Mouse (Mus musculus) megakaryocyte, embryonic 14.5 days (primary cell): Measurements from ENCODE around the gene Poc5. TPM values are rescaled to one million over a fixed set of nuclear protein-coding genes. Genes with fewer than 3 reads are reported as not detected.

Experiments used
- H3K27me3 ChIP-seq: replicated peaks from 2 replicates; pipeline ENCODE3; 2012; ENCODE audit warnings: inconsistent platforms
- H3K36me3 ChIP-seq: replicated peaks from 2 replicates; pipeline ENCODE3; 2012; ENCODE audit warnings: low read length, inconsistent platforms, mixed read lengths
- H3K4me1 ChIP-seq: 2 replicates; pipeline ENCODE4 v1.6.1; 2012; ENCODE audit warnings: inconsistent platforms
- H3K4me3 ChIP-seq: replicated peaks from 2 replicates; pipeline ENCODE3; 2012; ENCODE audit warnings: moderate library complexity, mild to moderate bottlenecking, inconsistent platforms
- H3K9me3 ChIP-seq: 2 replicates; pipeline ENCODE4 v1.6.1; 2012; ENCODE audit warnings: inconsistent platforms
- FLI1 ChIP-seq: IDR thresholded peaks from 2 replicates; pipeline ENCODE4 v1.6.1; 2012; ENCODE audit warnings: low read length, inconsistent platforms, mixed read lengths
- GATA1 ChIP-seq: IDR thresholded peaks from 3 replicates; pipeline ENCODE4 v1.6.1; 2012; ENCODE audit warnings: mixed read lengths, low read length, inconsistent platforms, borderline replicate concordance
- polyA plus RNA-seq: library from polyadenylated mRNA; stranded (reverse); fragments of >175 nt; gene quantifications from 2 replicates; pipeline ENCODE4 v1.2.3, GENCODE M21; 2012; ENCODE audit warnings: low replicate concordance; ENCODE audit not compliant: insufficient read depth

Poc5 gene
- polyA plus RNA-seq, 1 experiment: 0.72 TPM

- H3K27me3 ChIP-seq: peaks cover 10% of the 10 kb centered on the region
- no peak for TF ChIP-seq GATA1
- TF ChIP-seq FLI1: no peak
- H3K36me3 ChIP-seq: no peaks in the 10 kb centered on the region
- H3K9me3 ChIP-seq: no peaks in the 10 kb centered on the region
- no peak overlapping the region for H3K4me3 ChIP-seq
- H3K4me1 ChIP-seq: no peaks in the 10 kb centered on the region
These were observed 62.2 kb downstream of the Poc5 start for GRCm38 (mm10) chr13:96450205-96450856.

- TF ChIP-seq GATA1 (no peak), FLI1 (no peak)
- Histone ChIP-seq H3K4me1 (no peaks in the 10 kb centered on the region), H3K9me3 (no peaks in the 10 kb centered on the region), H3K27me3 (peaks cover 10% of the 10 kb centered on the region), H3K4me3 (no peak overlapping the region), H3K36me3 (no peaks in the 10 kb centered on the region)
These were observed 62.8 kb downstream of the Poc5 start for GRCm38 (mm10) chr13:96450869-96451268.

DNA sequence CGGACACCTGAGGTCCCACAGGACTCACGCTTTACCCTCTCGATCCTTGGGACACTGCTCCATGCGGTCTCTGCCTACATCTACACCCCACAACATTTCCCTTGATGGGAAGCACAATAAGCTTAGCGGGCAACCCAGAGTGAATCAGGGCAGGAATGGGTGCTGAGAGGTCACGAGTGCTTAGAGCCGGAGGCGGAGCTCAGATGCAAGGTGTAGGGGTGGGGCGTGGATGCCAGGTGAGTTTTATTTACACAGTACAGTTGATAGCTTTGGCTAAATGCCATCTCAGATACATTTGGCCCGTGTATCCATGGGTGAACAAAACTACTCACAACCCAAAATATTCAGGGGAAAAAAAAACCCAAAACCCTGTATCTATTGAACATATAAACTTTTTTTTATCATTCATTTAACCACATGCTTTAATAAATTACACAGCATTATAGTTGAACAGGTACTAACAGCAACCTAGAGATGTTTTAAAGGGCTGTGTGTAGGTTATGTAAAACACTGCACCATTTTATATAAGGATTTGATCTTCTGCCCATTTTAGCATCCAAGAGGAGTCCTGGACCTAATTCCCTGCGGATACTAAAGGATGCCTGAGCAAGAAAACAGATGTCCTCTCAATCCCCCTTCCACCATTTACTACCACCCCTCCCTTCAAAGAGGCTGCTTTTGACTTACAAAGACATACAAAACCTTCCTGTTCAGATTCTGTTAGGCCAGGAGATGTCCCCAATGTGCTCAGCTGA, 63.5 kb downstream of the Poc5 start:
- TF ChIP-seq FLI1: no peak
- no peak for TF ChIP-seq GATA1
- Histone ChIP-seq H3K27me3 (peaks cover 8% of the 10 kb centered on the region), H3K4me3 (no peak overlapping the region), H3K4me1 (no peaks in the 10 kb centered on the region), H3K36me3 (no peaks in the 10 kb centered on the region), H3K9me3 (no peaks in the 10 kb centered on the region)

GRCm38 (mm10) chr13:96452621-96453020, 64.5 kb downstream of the Poc5 start:
- H3K4me1 ChIP-seq: no peaks in the 10 kb centered on the region
- H3K4me3 ChIP-seq: no peak overlapping the region
- H3K9me3 ChIP-seq: no peaks in the 10 kb centered on the region
- H3K36me3 ChIP-seq: no peaks in the 10 kb centered on the region
- TF ChIP-seq FLI1 (no peak), GATA1 (no peak)
- peaks cover 10% of the 10 kb centered on the region for H3K27me3 ChIP-seq

GRCm38 (mm10) chr13:96454288-96454687, 66.2 kb downstream of the Poc5 start:
- Histone ChIP-seq H3K36me3 (no peaks in the 10 kb centered on the region), H3K4me1 (no peaks in the 10 kb centered on the region), H3K9me3 (no peaks in the 10 kb centered on the region), H3K27me3 (peaks cover 10% of the 10 kb centered on the region), H3K4me3 (no peak overlapping the region)
- TF ChIP-seq GATA1 (no peak), FLI1 (no peak)

DNA sequence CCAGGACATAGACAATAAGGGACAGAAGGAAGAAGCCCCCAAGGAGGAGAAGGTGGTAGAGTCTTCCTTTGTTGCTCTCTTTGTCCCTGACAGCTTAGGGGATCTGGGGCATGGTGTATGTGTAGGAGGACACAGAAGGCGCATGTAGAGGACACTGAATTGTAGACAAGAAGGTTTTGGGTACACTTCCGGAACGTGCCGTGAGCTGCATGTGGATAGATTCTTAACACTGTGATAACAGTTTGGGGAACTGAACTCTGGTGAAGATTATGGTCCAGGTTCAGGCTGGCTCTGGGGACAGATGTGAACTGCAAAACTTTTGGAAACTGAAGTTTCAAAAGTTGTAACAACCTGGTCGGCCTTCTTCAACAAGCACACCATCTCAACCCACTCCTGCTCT, 69.5 kb downstream of the Poc5 start:
- H3K4me1 ChIP-seq: no peaks in the 10 kb centered on the region
- H3K9me3 ChIP-seq: no peaks in the 10 kb centered on the region
- no peaks in the 10 kb centered on the region for H3K36me3 ChIP-seq
- H3K4me3 ChIP-seq: no peak overlapping the region
- peaks cover 14% of the 10 kb centered on the region for H3K27me3 ChIP-seq
- no peak for TF ChIP-seq GATA1
- no peak for TF ChIP-seq FLI1

DNA sequence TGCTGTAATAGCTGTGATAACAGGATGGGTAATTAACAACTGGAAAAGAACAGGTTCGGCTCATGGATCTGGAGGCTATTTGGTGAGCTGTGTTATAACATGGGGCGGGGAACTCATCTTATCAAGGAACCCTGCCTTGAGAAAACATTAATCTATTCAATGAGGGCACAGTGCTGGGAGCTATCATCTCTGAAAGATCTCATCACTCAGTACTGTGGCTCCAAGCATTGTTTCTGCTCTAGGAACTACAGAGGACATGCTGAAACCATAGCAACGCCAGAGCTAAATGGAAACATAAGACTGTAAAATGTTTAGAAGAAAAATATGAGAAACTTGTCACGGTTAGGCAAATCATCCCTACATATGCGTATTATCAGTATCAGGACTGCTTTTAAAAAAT, 69.9 kb downstream of the Poc5 start:
- Histone ChIP-seq H3K4me3 (no peak overlapping the region), H3K27me3 (peaks cover 12% of the 10 kb centered on the region), H3K9me3 (no peaks in the 10 kb centered on the region), H3K36me3 (no peaks in the 10 kb centered on the region), H3K4me1 (no peaks in the 10 kb centered on the region)
- no peak for TF ChIP-seq FLI1
- TF ChIP-seq GATA1: no peak

- Histone ChIP-seq H3K36me3 (no peaks in the 10 kb centered on the region), H3K27me3 (peaks cover 12% of the 10 kb centered on the region), H3K9me3 (no peaks in the 10 kb centered on the region), H3K4me3 (no peak overlapping the region), H3K4me1 (no peaks in the 10 kb centered on the region)
- TF ChIP-seq GATA1 (no peak), FLI1 (no peak)
These were observed 70.5 kb downstream of the Poc5 start for GRCm38 (mm10) chr13:96458606-96459005.

GRCm38 (mm10) chr13:96462644-96463043, 74.5 kb downstream of the Poc5 start:
- Histone ChIP-seq H3K4me1 (no peaks in the 10 kb centered on the region), H3K9me3 (no peaks in the 10 kb centered on the region), H3K4me3 (no peak overlapping the region), H3K36me3 (no peaks in the 10 kb centered on the region), H3K27me3 (peaks cover 13% of the 10 kb centered on the region)
- TF ChIP-seq FLI1 (no peak), GATA1 (no peak)

DNA sequence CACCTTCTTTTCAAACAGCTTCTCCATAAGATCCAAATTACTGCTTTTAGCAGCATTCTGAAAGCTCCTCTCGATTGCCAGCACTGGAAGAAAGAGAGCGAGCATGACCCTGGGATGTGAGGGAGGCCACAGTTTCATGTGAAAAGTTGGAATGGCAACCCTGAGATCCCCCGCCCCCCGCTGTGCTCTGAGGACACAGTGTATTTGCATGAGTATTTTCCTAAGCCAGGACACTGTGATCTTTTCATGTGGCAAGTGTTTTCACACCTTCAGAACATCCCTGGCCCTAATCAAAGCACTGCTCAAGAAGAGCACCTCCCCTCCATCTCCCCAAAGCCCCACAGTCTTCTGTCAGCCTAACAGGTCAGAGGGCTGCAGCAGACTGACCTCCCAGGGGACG, 77.2 kb downstream of the Poc5 start:
- Histone ChIP-seq H3K36me3 (no peaks in the 10 kb centered on the region), H3K9me3 (no peaks in the 10 kb centered on the region), H3K4me1 (no peaks in the 10 kb centered on the region), H3K4me3 (no peak overlapping the region), H3K27me3 (peaks cover 13% of the 10 kb centered on the region)
- TF ChIP-seq GATA1 (no peak), FLI1 (no peak)

Other genes starting within 250 kb of the Poc5 start
- not detected in 2 replicates for gene Ankdd1b, start 82.9 kb downstream of the Poc5 start, polyA plus RNA-seq
- not detected in 2 replicates for gene Gm17622, start 102.4 kb downstream of the Poc5 start, polyA plus RNA-seq
- gene Polk, start 154.3 kb downstream of the Poc5 start, polyA plus RNA-seq: 0.57 TPM in 1 of 2 replicates, not detected in the other
- 2.6 and 11.2 TPM in 2 replicates for gene Col4a3bp, start 154.3 kb downstream of the Poc5 start, polyA plus RNA-seq